Mouse (Mus musculus) liver, embryonic 14.5 days (tissue): ENCODE measurements around the gene Kera.

ENCODE experiments used
- CTCF ChIP-seq: IDR thresholded peaks from 2 replicates; pipeline ENCODE4 v1.5.1; 2016; ENCODE audit warnings: antibody characterized with exemption, low read depth, control low read depth
- EP300 ChIP-seq: IDR thresholded peaks from 2 replicates; pipeline ENCODE4 v1.6.1; 2016; ENCODE audit warnings: antibody characterized with exemption, low read depth

DNA sequence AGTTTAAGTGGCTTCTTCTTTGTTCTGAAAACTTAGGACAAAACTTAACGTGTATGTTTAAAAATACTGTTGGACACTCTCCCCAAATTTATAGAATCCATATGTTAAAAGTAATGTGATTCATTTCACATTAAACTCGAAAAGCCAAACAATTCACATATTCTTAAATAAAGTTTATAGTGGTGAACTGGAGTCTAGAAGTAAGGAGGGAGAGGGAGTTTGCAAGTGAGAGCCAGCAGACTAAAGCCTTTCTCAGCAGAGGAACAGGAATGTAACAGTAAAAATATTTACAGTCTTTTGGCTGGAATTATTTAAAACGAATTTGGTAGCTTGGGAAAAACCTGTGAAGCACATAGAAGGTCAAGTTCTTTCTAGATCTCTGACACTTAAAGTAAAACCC lies 15.6 kb upstream of the Kera start:
- TF ChIP-seq CTCF = no peak
- no peak for TF ChIP-seq EP300
